Mouse (Mus musculus) C2C12 (cell line): ENCODE measurements at regions not wholly inside any gene's neighbourhood (a gene's known extent, or its start where the extent isn't known, plus 50 kb on each side); places are given as distances from the start of the nearest gene placed in this dataset.

Experiments
- H3K27me3 ChIP-seq: one replicate; pipeline ENCODE4 v1.6.1; 2011; ENCODE audit not compliant: control insufficient read depth, insufficient read depth, insufficient read length
- H3K36me3 ChIP-seq: one replicate; pipeline ENCODE4 v1.6.1; 2011; ENCODE audit not compliant: control insufficient read depth, insufficient read depth
- H3K4me3 ChIP-seq: one replicate; pipeline ENCODE4 v1.5.1; 2011; ENCODE audit warnings: mild to moderate bottlenecking, control low read depth; ENCODE audit not compliant: poor library complexity, insufficient read depth, severe bottlenecking
- H3K79me2 ChIP-seq: one replicate; pipeline ENCODE4 v1.6.1; 2011; ENCODE audit not compliant: control insufficient read depth, insufficient read depth
- H3K79me3 ChIP-seq: one replicate; pipeline ENCODE4 v1.6.1; 2011; ENCODE audit warnings: low read depth, control low read depth
- H3ac ChIP-seq: one replicate; pipeline ENCODE3; 2011; ENCODE audit warnings: low read depth; ENCODE audit not compliant: control insufficient read depth, insufficient read length
- CEBPB ChIP-seq: IDR thresholded peaks from one replicate; pipeline ENCODE4 v1.6.1; 2011; ENCODE audit warnings: low read depth, mild to moderate bottlenecking, control low read depth, moderate library complexity
- CTCF ChIP-seq: IDR thresholded peaks from one replicate; pipeline ENCODE4 v1.5.1; 2011; ENCODE audit not compliant: control insufficient read depth, insufficient read depth, insufficient read length
- FOSL1 ChIP-seq: IDR thresholded peaks from one replicate; pipeline ENCODE4 v1.8.0; 2011; ENCODE audit warnings: mild to moderate bottlenecking, low read length; ENCODE audit not compliant: poor library complexity, insufficient read depth, severe bottlenecking
- MAX ChIP-seq: IDR thresholded peaks from one replicate; pipeline ENCODE4 v1.6.1; 2011; ENCODE audit warnings: mild to moderate bottlenecking, control low read depth
- MYOD1 ChIP-seq: IDR thresholded peaks from one replicate; pipeline ENCODE4 v1.6.1; 2011; ENCODE audit warnings: low read depth; ENCODE audit not compliant: control insufficient read depth, insufficient read length
- MYOG ChIP-seq: IDR thresholded peaks from one replicate; pipeline ENCODE4 v1.6.1; 2011; ENCODE audit not compliant: control insufficient read depth, insufficient read length; ENCODE audit errors: extremely low read depth
- USF1 ChIP-seq: IDR thresholded peaks from one replicate; pipeline ENCODE4 v1.6.1; 2011; ENCODE audit warnings: low read depth, mild to moderate bottlenecking, control low read depth, moderate library complexity

DNA sequence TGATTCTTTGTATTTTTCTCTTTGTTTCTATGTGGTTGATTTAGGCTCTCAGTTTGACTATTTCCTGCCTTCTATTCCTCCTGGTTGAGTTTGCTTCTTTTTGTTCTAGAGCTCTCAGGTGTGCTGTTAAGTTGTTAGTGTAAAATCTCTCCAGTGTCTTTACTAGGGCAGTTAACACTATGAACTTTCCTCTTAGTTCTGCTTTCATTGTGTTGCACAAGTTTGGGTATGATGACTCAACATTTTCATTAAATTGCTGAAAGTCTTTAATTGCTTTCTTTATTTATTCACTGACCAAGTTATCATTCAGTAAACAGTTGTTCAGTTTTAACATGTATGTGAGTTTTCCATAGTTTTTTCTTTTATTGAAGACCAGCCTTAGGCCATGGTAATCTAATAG lies 772.9 kb upstream of the Marcks start:
- TF ChIP-seq CEBPB (no peak), FOSL1 (no peak), CTCF (no peak), USF1 (no peak), MYOG (no peak), MYOD1 (no peak), MAX (no peak)
- no peaks in the 10 kb centered on the region for H3K79me3 ChIP-seq
- no peaks in the 10 kb centered on the region for H3K36me3 ChIP-seq
- no peak overlapping the region for H3ac ChIP-seq
- H3K4me3 ChIP-seq: no peak overlapping the region
- no peaks in the 10 kb centered on the region for H3K79me2 ChIP-seq
- H3K27me3 ChIP-seq: no peaks in the 10 kb centered on the region

DNA sequence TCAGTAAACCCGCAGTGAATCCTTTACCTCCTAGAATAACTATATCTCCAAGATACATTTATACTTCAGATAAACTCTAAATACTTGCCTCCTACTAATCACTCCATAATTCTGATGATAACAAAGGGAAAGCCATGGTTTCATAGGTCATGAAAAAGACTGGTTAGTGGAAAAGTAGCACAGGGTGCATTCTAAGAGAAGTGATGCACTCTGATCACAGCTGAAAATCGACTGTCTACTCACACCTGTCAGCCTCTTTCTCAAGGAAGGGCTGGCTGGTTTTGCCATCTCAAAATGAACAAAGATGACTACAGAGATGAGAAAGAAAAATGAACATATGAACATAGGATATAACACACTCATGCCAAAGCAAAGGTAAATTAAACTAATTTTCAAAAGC lies 769.6 kb upstream of the Marcks start:
- no peak for TF ChIP-seq CTCF
- TF ChIP-seq FOSL1: no peak
- TF ChIP-seq CEBPB: no peak
- TF ChIP-seq MYOD1: no peak
- TF ChIP-seq USF1: no peak
- Histone ChIP-seq H3K4me3 (no peak overlapping the region), H3K27me3 (no peaks in the 10 kb centered on the region), H3K79me2 (no peaks in the 10 kb centered on the region), H3K79me3 (no peaks in the 10 kb centered on the region), H3K36me3 (no peaks in the 10 kb centered on the region), H3ac (no peak overlapping the region)

DNA sequence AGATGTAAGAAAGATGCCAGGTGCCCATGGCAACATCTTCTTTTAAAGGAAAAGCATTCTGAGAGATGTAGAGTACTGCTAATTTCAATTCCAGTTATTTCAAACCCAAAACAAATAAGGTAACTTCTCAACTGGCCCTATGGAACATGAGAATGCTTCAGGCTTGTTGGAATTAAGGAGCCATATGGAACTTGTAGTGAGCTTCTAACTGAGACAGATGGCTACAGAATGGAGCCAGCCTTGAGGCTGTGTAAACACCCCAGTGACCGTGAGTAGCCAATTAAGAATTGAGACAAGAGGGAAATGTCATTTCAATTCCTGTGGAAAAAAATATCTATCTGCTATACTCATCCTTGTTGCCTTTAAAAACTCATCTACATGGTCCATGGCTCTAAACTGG lies 769.0 kb upstream of the Marcks start:
- H3K4me3 ChIP-seq: no peak overlapping the region
- no peaks in the 10 kb centered on the region for H3K36me3 ChIP-seq
- no peaks in the 10 kb centered on the region for H3K79me2 ChIP-seq
- H3ac ChIP-seq: no peak overlapping the region
- H3K79me3 ChIP-seq: no peaks in the 10 kb centered on the region
- H3K27me3 ChIP-seq: no peaks in the 10 kb centered on the region
- no peak for TF ChIP-seq USF1
- TF ChIP-seq MAX: no peak
- no peak for TF ChIP-seq FOSL1
- no peak for TF ChIP-seq MYOG
- TF ChIP-seq MYOD1: no peak
- TF ChIP-seq CTCF: no peak
- no peak for TF ChIP-seq CEBPB

DNA sequence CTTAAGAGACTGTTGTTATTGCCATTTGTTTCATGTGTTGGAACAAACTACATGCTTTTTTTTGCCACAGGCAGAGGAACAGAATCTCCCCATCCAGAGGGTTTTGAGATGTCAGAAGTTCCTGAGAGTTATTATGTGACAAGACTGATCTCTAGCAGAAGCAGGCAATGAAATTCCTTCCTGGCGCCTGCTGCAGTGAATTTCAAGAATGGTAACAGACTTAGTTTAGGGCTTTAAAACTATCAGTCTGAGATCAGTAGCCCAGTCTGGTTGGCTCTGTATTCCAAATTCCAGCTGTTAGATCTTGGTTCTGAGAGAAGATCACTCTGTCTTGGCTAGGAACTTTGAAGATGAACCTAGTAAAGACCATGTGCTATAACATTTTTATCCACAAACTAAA lies 749.2 kb upstream of the Marcks start:
- Histone ChIP-seq H3K36me3 (no peaks in the 10 kb centered on the region), H3K79me3 (no peaks in the 10 kb centered on the region), H3ac (no peak overlapping the region), H3K27me3 (no peaks in the 10 kb centered on the region), H3K4me3 (no peak overlapping the region), H3K79me2 (no peaks in the 10 kb centered on the region)
- TF ChIP-seq CTCF (no peak), MAX (no peak), CEBPB (no peak), FOSL1 (no peak), MYOD1 (no peak), USF1 (no peak), MYOG (no peak)

DNA sequence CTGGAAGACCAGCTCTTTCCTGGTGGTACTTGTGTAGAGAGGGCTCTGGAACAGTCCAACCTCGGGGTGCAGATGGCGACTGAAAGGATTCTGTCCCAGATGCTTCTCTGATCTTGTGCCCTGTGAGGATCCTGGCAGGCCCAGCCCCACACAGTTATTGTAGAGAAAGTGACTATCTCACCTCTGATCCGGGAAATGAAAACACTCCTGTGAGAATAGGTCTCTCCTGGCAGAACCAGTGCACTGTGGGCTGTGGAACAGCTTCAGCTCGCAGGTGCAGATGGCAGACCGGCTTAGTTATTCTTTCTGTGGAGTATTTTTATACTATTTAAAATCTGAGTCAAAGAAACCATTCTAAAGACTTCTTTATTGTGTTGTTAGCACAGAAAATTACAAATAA lies 742.1 kb upstream of the Marcks start:
- Histone ChIP-seq H3K36me3 (no peaks in the 10 kb centered on the region), H3K79me3 (no peaks in the 10 kb centered on the region), H3K27me3 (no peaks in the 10 kb centered on the region), H3ac (no peak overlapping the region), H3K4me3 (no peak overlapping the region), H3K79me2 (no peaks in the 10 kb centered on the region)
- TF ChIP-seq CTCF (no peak), MAX (no peak)

DNA sequence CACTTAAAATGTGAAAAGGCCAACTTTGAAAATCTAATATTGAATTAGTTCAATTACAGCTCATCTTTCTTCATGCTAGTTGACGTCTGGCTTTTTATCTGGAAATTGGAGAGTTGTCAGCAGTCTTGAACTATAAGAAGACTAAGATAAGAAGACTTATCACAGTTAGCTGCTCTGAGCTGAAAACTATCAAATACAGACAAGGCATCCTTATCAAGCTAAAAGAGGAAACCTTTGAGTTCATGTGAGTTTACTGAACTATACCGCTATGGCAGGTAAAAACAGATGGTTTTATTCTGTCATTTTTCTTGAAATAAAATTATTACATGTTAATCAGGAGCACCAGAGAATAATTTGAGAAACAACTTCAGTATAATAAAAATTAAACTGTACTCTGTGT lies 735.2 kb upstream of the Marcks start:
- no peaks in the 10 kb centered on the region for H3K79me3 ChIP-seq
- no peak overlapping the region for H3K4me3 ChIP-seq

More for the DNA sequence above, 735.2 kb upstream of the Marcks start:
- TF ChIP-seq CEBPB (no peak), USF1 (no peak), MAX (no peak), MYOD1 (no peak), FOSL1 (no peak), CTCF (no peak)
- no peaks in the 10 kb centered on the region for H3K79me2 ChIP-seq
- H3ac ChIP-seq: no peak overlapping the region
- no peaks in the 10 kb centered on the region for H3K27me3 ChIP-seq
- no peaks in the 10 kb centered on the region for H3K36me3 ChIP-seq
